Mouse (Mus musculus) liver, embryonic 11.5 days (tissue): ENCODE measurements at regions not wholly inside any gene's neighbourhood (a gene's known extent, or its start where the extent isn't known, plus 50 kb on each side); places are given as distances from the start of the nearest gene placed in this dataset.

Experiments used
- ATAC-seq: fragments of 200-750 bp; cut with Nextera tagmentation; replicated peaks from 2 replicates; pipeline ENCODE4 v1.8.0; 2017; ENCODE audit warnings: moderate number of reproducible peaks, mild to moderate bottlenecking, moderate TSS enrichment, moderate library complexity; ENCODE audit not compliant: low FRiP score
- DNase-seq: peaks from one replicate; pipeline ENCODE4 v3.0.0-alpha.2; 2017; ENCODE audit warnings: low spot score
- H3K27ac ChIP-seq: fragments of 300-500 bp; sonication (generic); 2 replicates; pipeline ENCODE4 v1.5.1; 2014; ENCODE audit warnings: mild to moderate bottlenecking, low read depth, low read length, control low read depth
- H3K27me3 ChIP-seq: fragments of 300-500 bp; sonication (generic); replicated peaks from 2 replicates; pipeline ENCODE4 v1.6.1; 2014; ENCODE audit warnings: low read length, mixed read lengths; ENCODE audit not compliant: control insufficient read depth, insufficient read depth
- H3K36me3 ChIP-seq: fragments of 300-500 bp; sonication (generic); 2 replicates; pipeline ENCODE4 v1.6.1; 2014; ENCODE audit warnings: mild to moderate bottlenecking, low read length, moderate library complexity, mixed read lengths; ENCODE audit not compliant: control insufficient read depth, insufficient read depth
- H3K4me1 ChIP-seq: fragments of 300-500 bp; sonication (generic); replicated peaks from 2 replicates; pipeline ENCODE4 v1.6.1; 2014; ENCODE audit warnings: low read length, mixed read lengths; ENCODE audit not compliant: control insufficient read depth, insufficient read depth
- H3K4me2 ChIP-seq: fragments of 300-500 bp; sonication (generic); 2 replicates; pipeline ENCODE4 v1.6.1; 2014; ENCODE audit warnings: mild to moderate bottlenecking, control low read depth, moderate library complexity
- H3K4me3 ChIP-seq: fragments of 300-500 bp; sonication (generic); 2 replicates; pipeline ENCODE4 v1.5.1; 2014; ENCODE audit warnings: low read depth, low read length, control low read depth
- H3K9ac ChIP-seq: fragments of 300-500 bp; sonication (generic); 2 replicates; pipeline ENCODE4 v1.6.1; 2014; ENCODE audit warnings: low read depth, low read length, control low read depth
- H3K9me3 ChIP-seq: fragments of 300-500 bp; sonication (generic); 2 replicates; pipeline ENCODE4 v1.6.1; 2016; ENCODE audit warnings: low read length, inconsistent platforms, mixed read lengths; ENCODE audit not compliant: control insufficient read depth
- WGBS: fragments of 180-500 bp; shearing (Covaris S2); extraction: QIAGEN DNeasy Blood & Tissue Kit; methylation state at CpG from one replicate; pipeline ENCODE4 v1.1.7; 2014; 5-methylcytosine and 5-hydroxymethylcytosine counted together

GRCm38 (mm10) chr7:124759084-124759483 lies 685.4 kb upstream of the Kdm8 start:
- Histone ChIP-seq H3K36me3 (no peaks in the 10 kb centered on the region), H3K4me3 (no peak overlapping the region), H3K9ac (no peak overlapping the region), H3K4me1 (no peaks in the 10 kb centered on the region), H3K27me3 (no peaks in the 10 kb centered on the region), H3K4me2 (no peak overlapping the region), H3K9me3 (no peaks in the 10 kb centered on the region), H3K27ac (no peak overlapping the region)
- no peak for ATAC-seq
- no peak for DNase-seq
- WGBS = 86% methylated on average over 4 of the region's 4 CpGs

GRCm38 (mm10) chr7:124777822-124778221 lies 666.7 kb upstream of the Kdm8 start:
- WGBS = 86% methylated on average over 1 of the region's 1 CpGs
- no peaks in the 10 kb centered on the region for H3K4me1 ChIP-seq
- no peak overlapping the region for H3K4me3 ChIP-seq
- H3K27me3 ChIP-seq = no peaks in the 10 kb centered on the region
- no peaks in the 10 kb centered on the region for H3K36me3 ChIP-seq
- H3K4me2 ChIP-seq = no peak overlapping the region
- ATAC-seq (no peak), DNase-seq (no peak)
- no peaks in the 10 kb centered on the region for H3K9me3 ChIP-seq
- no peak overlapping the region for H3K9ac ChIP-seq
- H3K27ac ChIP-seq = no peak overlapping the region

GRCm38 (mm10) chr7:124782816-124783215 lies 661.7 kb upstream of the Kdm8 start:
- Histone ChIP-seq H3K9me3 (no peaks in the 10 kb centered on the region), H3K9ac (no peak overlapping the region), H3K27ac (no peak overlapping the region), H3K27me3 (no peaks in the 10 kb centered on the region), H3K36me3 (no peaks in the 10 kb centered on the region), H3K4me2 (no peak overlapping the region), H3K4me1 (no peaks in the 10 kb centered on the region), H3K4me3 (no peak overlapping the region)
- 53% methylated on average over 4 of the region's 4 CpGs for WGBS
- DNase-seq (no peak), ATAC-seq (no peak)

- no peak for ATAC-seq
- Histone ChIP-seq H3K4me2 (no peak overlapping the region), H3K9me3 (no peaks in the 10 kb centered on the region), H3K4me1 (no peaks in the 10 kb centered on the region), H3K36me3 (no peaks in the 10 kb centered on the region), H3K9ac (no peak overlapping the region), H3K4me3 (no peak overlapping the region), H3K27ac (no peak overlapping the region), H3K27me3 (no peaks in the 10 kb centered on the region)
- DNase-seq = no peak
- WGBS = 70% methylated on average over 2 of the region's 2 CpGs
Measured at GRCm38 (mm10) chr7:124784995-124785394, 659.5 kb upstream of the Kdm8 start.

GRCm38 (mm10) chr7:124785896-124786295 lies 658.6 kb upstream of the Kdm8 start:
- no peaks in the 10 kb centered on the region for H3K4me1 ChIP-seq
- DNase-seq (no peak), ATAC-seq (no peak)
- H3K27me3 ChIP-seq = no peaks in the 10 kb centered on the region
- no peaks in the 10 kb centered on the region for H3K9me3 ChIP-seq
- H3K4me2 ChIP-seq = no peak overlapping the region
- H3K36me3 ChIP-seq = no peaks in the 10 kb centered on the region
- H3K9ac ChIP-seq = no peak overlapping the region
- WGBS = 83% methylated on average over 8 of the region's 8 CpGs
- no peak overlapping the region for H3K4me3 ChIP-seq
- H3K27ac ChIP-seq = no peak overlapping the region

GRCm38 (mm10) chr7:124788781-124789180 lies 655.7 kb upstream of the Kdm8 start:
- no peak overlapping the region for H3K27ac ChIP-seq
- no peak for ATAC-seq
- H3K4me1 ChIP-seq = no peaks in the 10 kb centered on the region
- DNase-seq = no peak
- H3K9ac ChIP-seq = no peak overlapping the region
- no peak overlapping the region for H3K4me3 ChIP-seq
- no peak overlapping the region for H3K4me2 ChIP-seq
- 79% methylated on average over 3 of the region's 3 CpGs for WGBS
- no peaks in the 10 kb centered on the region for H3K27me3 ChIP-seq
- no peaks in the 10 kb centered on the region for H3K36me3 ChIP-seq
- H3K9me3 ChIP-seq = no peaks in the 10 kb centered on the region

- Histone ChIP-seq H3K36me3 (no peaks in the 10 kb centered on the region), H3K27me3 (no peaks in the 10 kb centered on the region), H3K4me3 (no peak overlapping the region), H3K4me2 (no peak overlapping the region), H3K9ac (no peak overlapping the region), H3K9me3 (peaks cover 2% of the 10 kb centered on the region; the same call in 1 of the 2 replicates), H3K27ac (no peak overlapping the region), H3K4me1 (no peaks in the 10 kb centered on the region)
- no peak for ATAC-seq
- WGBS = 83% methylated on average over 3 of the region's 3 CpGs
- no peak for DNase-seq
Measured at GRCm38 (mm10) chr7:124803101-124803500, 641.4 kb upstream of the Kdm8 start.

GRCm38 (mm10) chr7:124834692-124835091 lies 609.8 kb upstream of the Kdm8 start:
- H3K27ac ChIP-seq = no peak overlapping the region
- H3K9ac ChIP-seq = no peak overlapping the region
- H3K9me3 ChIP-seq = no peaks in the 10 kb centered on the region
- ATAC-seq = no peak
- H3K4me2 ChIP-seq = no peak overlapping the region
- no peaks in the 10 kb centered on the region for H3K36me3 ChIP-seq
- no peaks in the 10 kb centered on the region for H3K4me1 ChIP-seq
- no peaks in the 10 kb centered on the region for H3K27me3 ChIP-seq
- DNase-seq = no peak
- H3K4me3 ChIP-seq = no peak overlapping the region

GRCm38 (mm10) chr7:124836531-124836930 lies 607.9 kb upstream of the Kdm8 start:
- H3K4me1 ChIP-seq = no peaks in the 10 kb centered on the region
- H3K27me3 ChIP-seq = no peaks in the 10 kb centered on the region
- no peaks in the 10 kb centered on the region for H3K9me3 ChIP-seq
- ATAC-seq (no peak), DNase-seq (no peak)
- no peaks in the 10 kb centered on the region for H3K36me3 ChIP-seq
- H3K9ac ChIP-seq = no peak overlapping the region
- no peak overlapping the region for H3K4me2 ChIP-seq
- no peak overlapping the region for H3K27ac ChIP-seq
- 74% methylated on average over 3 of the region's 3 CpGs for WGBS
- H3K4me3 ChIP-seq = no peak overlapping the region
